Mouse (Mus musculus): ENCODE measurements around the gene Spata18. TPM values are rescaled to one million over a fixed set of nuclear protein-coding genes. Genes with fewer than 3 reads are reported as not detected.
A peak's percentile ranks its signal among the peaks of the same experiment; 100 is the strongest.

Spata18 gene
- polyA plus RNA-seq, 1 experiment from 2014 or later, result 0.24 TPM

DNA sequence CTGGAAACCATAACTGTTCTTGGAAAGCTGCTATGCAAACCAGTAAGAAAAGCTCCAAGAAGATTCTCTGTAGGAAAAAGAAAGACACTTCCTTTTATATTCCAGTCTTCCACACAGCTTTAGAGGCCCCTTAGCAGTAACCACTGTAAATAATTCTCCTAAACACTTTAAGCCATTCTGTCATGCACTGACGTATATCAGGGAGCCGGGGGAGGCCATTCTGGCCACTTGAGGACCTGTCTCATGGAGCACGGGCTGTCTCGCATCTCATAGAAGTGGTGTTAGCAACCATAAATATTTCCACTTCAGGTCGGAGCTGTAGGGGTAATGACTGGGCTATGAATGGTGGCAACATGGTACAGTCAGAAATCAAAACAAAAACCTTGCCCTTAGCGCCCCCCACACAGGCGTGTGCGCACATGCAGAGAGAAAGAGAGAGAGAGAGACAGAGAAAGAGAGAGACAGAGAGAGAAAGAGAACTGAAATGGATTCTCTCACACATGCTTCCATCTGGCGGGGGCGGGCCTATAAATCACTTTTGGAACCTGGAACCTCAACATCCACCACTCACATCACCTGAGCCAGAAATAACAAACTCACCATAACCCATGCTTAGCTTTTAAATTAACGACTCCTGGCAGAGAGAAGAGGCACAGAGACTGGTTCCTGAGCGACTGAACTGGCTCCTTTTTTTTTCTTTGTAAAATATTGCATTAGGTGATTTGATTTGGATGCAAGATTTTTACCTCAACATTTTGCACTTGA lies 50.9 kb downstream of the Spata18 start:
- Histone ChIP-seq H3K4me1 (replicated peaks; ENCODE audit: insufficient read depth, low read length) (0 out of 2 replicates have a peak, but pooled peaks cover 5% of the 10 kb centered on the region), H3K27me3 (ENCODE audit: insufficient read depth, low read length) (no peaks in the 10 kb centered on the region), H3K9ac (ENCODE audit: low read depth, low read length) (no peak overlapping the region), H3K36me3 (ENCODE audit: insufficient read depth, low read length) (no peaks in the 10 kb centered on the region), H3K9me3 (replicated peaks; ENCODE audit: low read length) (no peaks in the 10 kb centered on the region), H3K4me3 (replicated peaks; ENCODE audit: low read depth, low read length) (no peak overlapping the region), H3K4me2 (ENCODE audit: low read length) (no peak overlapping the region), H3K27ac (no peak overlapping the region; the same call in 1 of the 2 replicates)
- ATAC-seq (replicated peaks; ENCODE audit: low FRiP score, low read depth) (no peak), DNase-seq (ENCODE audit: low spot score) (peak; percentile 62)
- 33% methylated on average over 12 of the region's 12 CpGs for WGBS
- no peak for TF ChIP-seq CTCF (IDR thresholded peaks at IDR 0.05; ENCODE audit: low read depth)

DNA sequence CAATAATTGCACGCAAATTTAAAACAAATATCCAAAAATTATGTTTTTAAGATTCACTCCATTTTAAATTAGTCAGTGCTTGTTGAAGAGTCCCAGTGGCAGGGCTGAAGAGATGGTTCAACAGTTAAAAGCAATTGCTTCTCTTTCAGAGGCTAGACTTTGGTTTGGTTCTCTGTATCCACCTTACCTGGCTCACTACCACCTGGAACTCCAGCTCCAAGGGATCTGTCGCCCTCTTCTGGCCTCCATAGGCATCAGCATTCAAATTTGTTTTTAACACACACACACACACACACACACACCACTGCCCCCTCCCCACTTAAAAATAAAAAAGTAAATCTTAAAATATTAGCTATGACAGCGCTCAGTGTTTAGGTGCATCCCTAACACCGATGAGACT lies 51.9 kb downstream of the Spata18 start:
- Histone ChIP-seq H3K27me3 (ENCODE audit: insufficient read depth, low read length) (no peaks in the 10 kb centered on the region), H3K4me1 (replicated peaks; ENCODE audit: insufficient read depth, low read length) (0 out of 2 replicates have a peak, but pooled peaks cover 5% of the 10 kb centered on the region), H3K9ac (ENCODE audit: low read depth, low read length) (no peak overlapping the region), H3K4me2 (ENCODE audit: low read length) (no peak overlapping the region), H3K27ac (no peak overlapping the region), H3K36me3 (ENCODE audit: insufficient read depth, low read length) (no peaks in the 10 kb centered on the region), H3K4me3 (replicated peaks; ENCODE audit: low read depth, low read length) (no peak overlapping the region), H3K9me3 (replicated peaks; ENCODE audit: low read length) (no peaks in the 10 kb centered on the region)
- no peak for DNase-seq (ENCODE audit: low spot score)
- no peak for ATAC-seq (replicated peaks; ENCODE audit: low FRiP score, low read depth)
- WGBS, result 96% methylated on average over 4 of the region's 4 CpGs
- peak; percentile 32 for TF ChIP-seq CTCF (IDR thresholded peaks at IDR 0.05; ENCODE audit: low read depth)

- no peak for ATAC-seq (replicated peaks; ENCODE audit: low FRiP score, low read depth)
- no peak overlapping the region for H3K4me2 ChIP-seq (ENCODE audit: low read length)
- 39% methylated on average over 14 of the region's 14 CpGs for WGBS
Measured at GRCm38 (mm10) chr5:73704263-73704662, 53.1 kb downstream of the Spata18 start.

DNA sequence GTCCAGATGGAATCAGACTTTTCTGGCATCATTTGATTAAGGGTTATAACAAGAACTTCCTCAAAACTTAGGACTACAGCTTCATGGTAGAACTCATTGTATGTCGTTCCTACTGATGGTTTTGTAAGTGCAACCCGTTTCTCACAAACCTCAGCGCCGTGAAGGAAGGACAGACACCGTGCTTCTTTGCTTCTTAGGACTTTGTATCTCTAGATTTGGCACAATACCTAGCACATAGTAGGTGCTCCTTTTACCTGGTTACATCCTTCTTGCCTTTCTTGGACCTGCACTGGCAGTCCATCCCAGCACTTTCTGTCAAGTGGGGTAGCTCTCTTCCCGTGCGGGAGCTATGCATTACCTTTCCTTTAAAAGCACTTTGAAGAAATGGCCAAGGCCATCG lies 53.6 kb downstream of the Spata18 start:
- TF ChIP-seq CTCF (IDR thresholded peaks at IDR 0.05; ENCODE audit: low read depth), result no peak
- WGBS, result 73% methylated on average over 8 of the region's 8 CpGs
- no peak overlapping the region for H3K9ac ChIP-seq (ENCODE audit: low read depth, low read length)

More at GRCm38 (mm10) chr5:73704263-73704662, 53.1 kb downstream of the Spata18 start:
- no peaks in the 10 kb centered on the region for H3K27me3 ChIP-seq (ENCODE audit: insufficient read depth, low read length)
- H3K4me1 ChIP-seq (replicated peaks; ENCODE audit: insufficient read depth, low read length), result 0 out of 2 replicates have a peak, but pooled peaks cover 5% of the 10 kb centered on the region
- H3K4me3 ChIP-seq (replicated peaks; ENCODE audit: low read depth, low read length), result no peak overlapping the region
- no peaks in the 10 kb centered on the region for H3K36me3 ChIP-seq (ENCODE audit: insufficient read depth, low read length)
- H3K27ac ChIP-seq, result no peak overlapping the region
- TF ChIP-seq CTCF (IDR thresholded peaks at IDR 0.05; ENCODE audit: low read depth), result peak; percentile 49
- H3K9me3 ChIP-seq (replicated peaks; ENCODE audit: low read length), result no peaks in the 10 kb centered on the region
- no peak overlapping the region for H3K9ac ChIP-seq (ENCODE audit: low read depth, low read length)
- peak; percentile 30 for DNase-seq (ENCODE audit: low spot score)

DNA sequence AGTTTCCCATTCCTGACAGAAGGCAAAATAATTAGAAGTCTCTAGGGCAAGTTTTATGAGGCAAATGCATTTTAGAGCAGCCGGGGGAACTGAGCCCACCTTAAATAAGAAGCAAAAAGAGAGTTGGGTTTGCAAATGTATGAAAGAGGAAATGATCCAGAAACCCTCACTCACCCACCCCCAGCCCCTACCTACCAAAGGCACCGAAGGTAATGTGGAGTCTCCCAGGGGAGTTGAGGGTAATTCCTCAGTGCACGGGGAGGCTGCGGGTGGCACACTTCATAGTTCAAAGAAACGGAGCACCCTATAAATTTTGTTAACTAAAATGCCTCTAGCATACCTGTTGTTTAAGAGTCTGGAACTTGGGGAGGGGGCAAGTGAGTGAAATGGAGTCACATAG lies 54.1 kb downstream of the Spata18 start:
- Histone ChIP-seq H3K4me3 (replicated peaks; ENCODE audit: low read depth, low read length) (no peak overlapping the region), H3K4me1 (replicated peaks; ENCODE audit: insufficient read depth, low read length) (0 out of 2 replicates have a peak, but pooled peaks cover 5% of the 10 kb centered on the region), H3K27ac (no peak overlapping the region), H3K4me2 (ENCODE audit: low read length) (no peak overlapping the region), H3K36me3 (ENCODE audit: insufficient read depth, low read length) (no peaks in the 10 kb centered on the region), H3K27me3 (ENCODE audit: insufficient read depth, low read length) (no peaks in the 10 kb centered on the region), H3K9me3 (replicated peaks; ENCODE audit: low read length) (no peaks in the 10 kb centered on the region), H3K9ac (ENCODE audit: low read depth, low read length) (no peak overlapping the region)
- DNase-seq (ENCODE audit: low spot score) (peak; percentile 25), ATAC-seq (replicated peaks; ENCODE audit: low FRiP score, low read depth) (no peak)
- 28% methylated on average over 5 of the region's 5 CpGs for WGBS
- no peak for TF ChIP-seq CTCF (IDR thresholded peaks at IDR 0.05; ENCODE audit: low read depth)

More for the DNA sequence above, 53.6 kb downstream of the Spata18 start:
- Histone ChIP-seq H3K36me3 (ENCODE audit: insufficient read depth, low read length) (no peaks in the 10 kb centered on the region), H3K27ac (no peak overlapping the region), H3K27me3 (ENCODE audit: insufficient read depth, low read length) (no peaks in the 10 kb centered on the region), H3K9me3 (replicated peaks; ENCODE audit: low read length) (no peaks in the 10 kb centered on the region), H3K4me2 (ENCODE audit: low read length) (no peak overlapping the region), H3K4me3 (replicated peaks; ENCODE audit: low read depth, low read length) (no peak overlapping the region), H3K4me1 (replicated peaks; ENCODE audit: insufficient read depth, low read length) (0 out of 2 replicates have a peak, but pooled peaks cover 5% of the 10 kb centered on the region)
- ATAC-seq (replicated peaks; ENCODE audit: low FRiP score, low read depth), result no peak
- DNase-seq (ENCODE audit: low spot score), result no peak

DNA sequence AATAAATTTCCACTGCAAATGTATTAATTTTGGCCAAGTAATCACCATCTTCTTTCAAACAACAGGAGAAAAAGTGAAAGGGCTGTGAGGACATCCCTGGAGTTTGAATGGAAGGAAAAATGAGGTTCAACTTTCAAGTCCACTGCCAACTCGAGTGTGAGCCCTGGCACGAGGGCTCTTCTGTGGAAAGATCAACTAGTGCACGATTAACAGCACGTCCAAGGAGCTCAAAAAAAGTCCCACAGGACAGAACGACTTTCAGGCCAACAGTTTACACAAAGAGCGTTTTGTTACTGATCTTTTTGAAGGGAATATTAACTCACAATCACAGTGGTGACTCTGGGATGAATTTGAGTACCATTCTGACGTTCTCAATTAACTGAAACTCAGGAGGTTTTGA lies 61.7 kb downstream of the Spata18 start:
- no peaks in the 10 kb centered on the region for H3K4me1 ChIP-seq (replicated peaks; ENCODE audit: insufficient read depth, low read length)
- H3K27ac ChIP-seq, result no peak overlapping the region
- no peak for TF ChIP-seq CTCF (IDR thresholded peaks at IDR 0.05; ENCODE audit: low read depth)
- ATAC-seq (replicated peaks; ENCODE audit: low FRiP score, low read depth) (no peak), DNase-seq (ENCODE audit: low spot score) (no peak)
- no peak overlapping the region for H3K4me2 ChIP-seq (ENCODE audit: low read length)
- no peak overlapping the region for H3K4me3 ChIP-seq (replicated peaks; ENCODE audit: low read depth, low read length)
- no peak overlapping the region for H3K9ac ChIP-seq (ENCODE audit: low read depth, low read length)
- WGBS, result 75% methylated on average over 7 of the region's 7 CpGs
- H3K36me3 ChIP-seq (ENCODE audit: insufficient read depth, low read length), result no peaks in the 10 kb centered on the region
- no peaks in the 10 kb centered on the region for H3K9me3 ChIP-seq (replicated peaks; ENCODE audit: low read length)
- H3K27me3 ChIP-seq (ENCODE audit: insufficient read depth, low read length), result no peaks in the 10 kb centered on the region

Measured in kidney, postnatal 0 days (tissue).